Mouse (Mus musculus): ENCODE data around the gene Slc4a1.

GRCm38 (mm10) chr11:102348771-102349170 lies 17.2 kb downstream of the Slc4a1 start:
- TF ChIP-seq CTCF (IDR thresholded peaks at IDR 0.05; ENCODE audit: insufficient read depth, low read depth, low read length) (no peak), POLR2A (IDR thresholded peaks at IDR 0.05; ENCODE audit: insufficient read depth, low read depth, low read length) (no peak)
